Mouse (Mus musculus) hindbrain, embryonic 15.5 days (tissue): Measurements from ENCODE around the gene Atp2b2. TPM values are rescaled to one million over a fixed set of nuclear protein-coding genes. Genes with fewer than 3 reads are reported as not detected.

Experiments
- ATAC-seq: fragments of 200-750 bp; cut with Nextera tagmentation; 2 replicates; pipeline ENCODE4 v1.8.0; 2017; ENCODE audit warnings: low read depth, moderate number of reproducible peaks, moderate TSS enrichment; ENCODE audit not compliant: low FRiP score
- H3K27ac ChIP-seq: fragments of 300-500 bp; sonication (generic); replicated peaks from 2 replicates; pipeline ENCODE4 v1.5.1; 2015; ENCODE audit warnings: mild to moderate bottlenecking, inconsistent platforms
- H3K27me3 ChIP-seq: fragments of 300-500 bp; sonication (generic); 2 replicates; pipeline ENCODE4 v1.6.1; 2015; ENCODE audit warnings: control low read depth, inconsistent platforms
- H3K36me3 ChIP-seq: fragments of 300-500 bp; sonication (generic); 2 replicates; pipeline ENCODE4 v1.6.1; 2015; ENCODE audit warnings: control low read depth, inconsistent platforms
- H3K4me1 ChIP-seq: fragments of 300-500 bp; sonication (generic); replicated peaks from 2 replicates; pipeline ENCODE4 v1.6.1; 2015; ENCODE audit warnings: control low read depth, inconsistent platforms
- H3K4me2 ChIP-seq: fragments of 300-500 bp; sonication (generic); 2 replicates; pipeline ENCODE4 v1.6.1; 2015; ENCODE audit warnings: moderate library complexity, mild to moderate bottlenecking, inconsistent platforms
- H3K4me3 ChIP-seq: fragments of 300-500 bp; sonication (generic); 2 replicates; pipeline ENCODE4 v1.5.1; 2015; ENCODE audit warnings: mild to moderate bottlenecking, inconsistent platforms
- H3K9ac ChIP-seq: fragments of 300-500 bp; sonication (generic); 2 replicates; pipeline ENCODE4 v1.6.1; 2015; ENCODE audit warnings: inconsistent platforms
- H3K9me3 ChIP-seq: fragments of 300-500 bp; sonication (generic); 2 replicates; pipeline ENCODE4 v1.6.1; 2016; ENCODE audit warnings: control low read depth, inconsistent platforms
- WGBS: fragments of 180-500 bp; shearing (Covaris S2); methylation state at CpG from one replicate; pipeline ENCODE4 v1.1.7; 2015; 5-methylcytosine and 5-hydroxymethylcytosine counted together
- polyA plus RNA-seq: library from polyadenylated mRNA; unstranded; fragments of >200 nt; fragmentation: Nextera tagmentation; extraction: Ambion mirVana; gene quantifications from 2 replicates; pipeline ENCODE4 v1.2.1, GENCODE M21; 2015

Gene Atp2b2
- 33.9 and 34.2 TPM in 2 replicates for polyA plus RNA-seq

GRCm38 (mm10) chr6:114042332-114042731, at the start of gene Atp2b2:
TSS of gene Atp2b2 (minus strand) at chr6:114042613.
- Histone ChIP-seq H3K9me3 (no peaks in the 10 kb centered on the region), H3K27me3 (peaks cover 7% of the 10 kb centered on the region), H3K4me2 (peak within 1 kb of the TSS; percentile 89), H3K36me3 (no peaks in the 10 kb centered on the region), H3K27ac (peak within 1 kb of the TSS; percentile 37; the same call in 1 of the 2 replicates), H3K4me1 (peaks cover 12% of the 10 kb centered on the region), H3K4me3 (peak within 1 kb of the TSS; percentile 62), H3K9ac (peak within 1 kb of the TSS; percentile 63)
- ATAC-seq: peak; percentile 37; the same call in 1 of the 2 replicates
- WGBS: 20% methylated on average over 12 of the region's 12 CpGs

GRCm38 (mm10) chr6:114089626-114090025, 47.2 kb upstream of the Atp2b2 start:
- Histone ChIP-seq H3K4me3 (no peak overlapping the region), H3K27ac (no peak overlapping the region), H3K27me3 (peaks cover 15% of the 10 kb centered on the region), H3K9ac (no peak overlapping the region), H3K4me2 (no peak overlapping the region), H3K9me3 (no peaks in the 10 kb centered on the region), H3K4me1 (peaks cover 18% of the 10 kb centered on the region), H3K36me3 (no peaks in the 10 kb centered on the region)
- ATAC-seq: peak; percentile 43; the same call in 1 of the 2 replicates
- WGBS: 12% methylated on average over 5 of the region's 5 CpGs

GRCm38 (mm10) chr6:114087106-114087505, 44.7 kb upstream of the Atp2b2 start:
- H3K4me1 ChIP-seq: 0 out of 2 replicates have a peak, but pooled peaks cover 1% of the 10 kb centered on the region
- H3K9ac ChIP-seq: no peak overlapping the region
- no peak overlapping the region for H3K27ac ChIP-seq
- H3K36me3 ChIP-seq: no peaks in the 10 kb centered on the region
- no peak for ATAC-seq
- WGBS: 30% methylated on average over 7 of the region's 7 CpGs
- peaks cover 15% of the 10 kb centered on the region for H3K27me3 ChIP-seq
- no peak overlapping the region for H3K4me3 ChIP-seq
- no peak overlapping the region for H3K4me2 ChIP-seq
- no peaks in the 10 kb centered on the region for H3K9me3 ChIP-seq

- ATAC-seq: no peak
- Histone ChIP-seq H3K4me2 (no peak overlapping the region), H3K9me3 (no peaks in the 10 kb centered on the region), H3K9ac (no peak overlapping the region), H3K4me3 (no peak overlapping the region), H3K27me3 (no peaks in the 10 kb centered on the region), H3K36me3 (no peaks in the 10 kb centered on the region), H3K27ac (no peak overlapping the region), H3K4me1 (0 out of 2 replicates have a peak, but pooled peaks cover 4% of the 10 kb centered on the region)
Measured at GRCm38 (mm10) chr6:114078556-114078955, 36.1 kb upstream of the Atp2b2 start.

GRCm38 (mm10) chr6:114076560-114076959, 34.1 kb upstream of the Atp2b2 start:
- Histone ChIP-seq H3K27me3 (no peaks in the 10 kb centered on the region), H3K9me3 (no peaks in the 10 kb centered on the region), H3K4me3 (no peak overlapping the region), H3K4me1 (0 out of 2 replicates have a peak, but pooled peaks cover 4% of the 10 kb centered on the region), H3K36me3 (no peaks in the 10 kb centered on the region), H3K9ac (no peak overlapping the region), H3K27ac (no peak overlapping the region), H3K4me2 (no peak overlapping the region)
- peak; percentile 81 for ATAC-seq
- 51% methylated on average over 3 of the region's 3 CpGs for WGBS

- 0 out of 2 replicates have a peak, but pooled peaks cover 4% of the 10 kb centered on the region for H3K4me1 ChIP-seq
- no peak overlapping the region for H3K4me3 ChIP-seq
- H3K4me2 ChIP-seq: no peak overlapping the region
- no peaks in the 10 kb centered on the region for H3K27me3 ChIP-seq
- H3K27ac ChIP-seq: no peak overlapping the region
- 62% methylated on average over 5 of the region's 5 CpGs for WGBS
- H3K9me3 ChIP-seq: no peaks in the 10 kb centered on the region
- no peak overlapping the region for H3K9ac ChIP-seq
- peak; percentile 7; the same call in 1 of the 2 replicates for ATAC-seq
- H3K36me3 ChIP-seq: no peaks in the 10 kb centered on the region
Measured at GRCm38 (mm10) chr6:114076061-114076460, 33.6 kb upstream of the Atp2b2 start.

GRCm38 (mm10) chr6:114074929-114075328, 32.5 kb upstream of the Atp2b2 start:
- no peak for ATAC-seq

GRCm38 (mm10) chr6:114074256-114074655, 31.8 kb upstream of the Atp2b2 start:
- Histone ChIP-seq H3K4me1 (0 out of 2 replicates have a peak, but pooled peaks cover 4% of the 10 kb centered on the region), H3K36me3 (no peaks in the 10 kb centered on the region), H3K9me3 (no peaks in the 10 kb centered on the region), H3K27ac (no peak overlapping the region), H3K9ac (no peak overlapping the region), H3K4me3 (no peak overlapping the region), H3K27me3 (no peaks in the 10 kb centered on the region), H3K4me2 (no peak overlapping the region)
- no peak for ATAC-seq
- WGBS: 28% methylated on average over 1 of the region's 1 CpGs

More at GRCm38 (mm10) chr6:114074929-114075328, 32.5 kb upstream of the Atp2b2 start:
- Histone ChIP-seq H3K4me2 (no peak overlapping the region), H3K4me3 (no peak overlapping the region), H3K27me3 (no peaks in the 10 kb centered on the region), H3K27ac (no peak overlapping the region), H3K4me1 (0 out of 2 replicates have a peak, but pooled peaks cover 4% of the 10 kb centered on the region), H3K36me3 (no peaks in the 10 kb centered on the region), H3K9ac (no peak overlapping the region), H3K9me3 (no peaks in the 10 kb centered on the region)
- WGBS: 49% methylated on average over 10 of the region's 10 CpGs

- no peaks in the 10 kb centered on the region for H3K27me3 ChIP-seq
- peak; percentile 68; the same call in 1 of the 2 replicates for ATAC-seq
- H3K4me3 ChIP-seq: no peak overlapping the region
- H3K36me3 ChIP-seq: no peaks in the 10 kb centered on the region
- no peak overlapping the region for H3K4me2 ChIP-seq
- no peak overlapping the region for H3K27ac ChIP-seq
- H3K9me3 ChIP-seq: no peaks in the 10 kb centered on the region
- no peak overlapping the region for H3K9ac ChIP-seq
- H3K4me1 ChIP-seq: 0 out of 2 replicates have a peak, but pooled peaks cover 4% of the 10 kb centered on the region
- 4% methylated on average over 4 of the region's 4 CpGs for WGBS
Measured at GRCm38 (mm10) chr6:114071564-114071963, 29.2 kb upstream of the Atp2b2 start.

- ATAC-seq: no peak
- Histone ChIP-seq H3K4me2 (no peak overlapping the region), H3K4me1 (peaks cover 3% of the 10 kb centered on the region; the same call in 1 of the 2 replicates), H3K36me3 (no peaks in the 10 kb centered on the region), H3K4me3 (no peak overlapping the region), H3K27ac (no peak overlapping the region), H3K9me3 (no peaks in the 10 kb centered on the region), H3K27me3 (no peaks in the 10 kb centered on the region), H3K9ac (no peak overlapping the region)
- 97% methylated on average over 2 of the region's 2 CpGs for WGBS
Measured at GRCm38 (mm10) chr6:114063100-114063499, 20.7 kb upstream of the Atp2b2 start.

- Histone ChIP-seq H3K4me2 (no peak overlapping the region), H3K27ac (no peak overlapping the region), H3K4me3 (no peak overlapping the region), H3K4me1 (peaks cover 7% of the 10 kb centered on the region), H3K9ac (no peak overlapping the region), H3K36me3 (no peaks in the 10 kb centered on the region), H3K9me3 (no peaks in the 10 kb centered on the region), H3K27me3 (no peaks in the 10 kb centered on the region)
- no peak for ATAC-seq
Measured at GRCm38 (mm10) chr6:114062688-114063087, 20.3 kb upstream of the Atp2b2 start.

- H3K36me3 ChIP-seq: no peaks in the 10 kb centered on the region
- H3K27ac ChIP-seq: no peak overlapping the region
- ATAC-seq: no peak
- H3K9ac ChIP-seq: no peak overlapping the region
- peaks cover 7% of the 10 kb centered on the region for H3K4me1 ChIP-seq
- no peak overlapping the region for H3K4me3 ChIP-seq
- no peaks in the 10 kb centered on the region for H3K27me3 ChIP-seq
- no peak overlapping the region for H3K4me2 ChIP-seq
- H3K9me3 ChIP-seq: no peaks in the 10 kb centered on the region
- WGBS: 87% methylated on average over 7 of the region's 7 CpGs
Measured at GRCm38 (mm10) chr6:114059206-114059605, 16.8 kb upstream of the Atp2b2 start.
